Mouse (Mus musculus): Measurements from ENCODE around the gene Pctp. TPM values are rescaled to one million over a fixed set of nuclear protein-coding genes. Genes with fewer than 3 reads are reported as not detected.

The Pctp gene
- total RNA-seq (2012; rRNA removed) (6.4 and 7.3 TPM in 2 replicates), polyA plus RNA-seq (2012; ENCODE audit: insufficient read depth in 1 of 2, insufficient read length in 2 of 2, low read depth in 1 of 2, low replicate concordance in 2 of 2, missing spikeins in 1 of 2) (10 to 100 TPM in 1 of 2 experiments, not detected in 1; 10.2 TPM)

- no peak for TF ChIP-seq UBTF (IDR thresholded peaks at IDR 0.05; ENCODE audit: borderline replicate concordance, insufficient read depth, low read depth, low read length)
- TF ChIP-seq MXI1 (IDR thresholded peaks at IDR 0.05; ENCODE audit: low read depth, low read length): peak; percentile 58
- TF ChIP-seq ZC3H11A (IDR thresholded peaks at IDR 0.05; ENCODE audit: low read depth, low read length): no peak
- no peak for TF ChIP-seq RAD21 (IDR thresholded peaks at IDR 0.05; ENCODE audit: low read depth, low read length)
- no peak for TF ChIP-seq SMC3 (IDR thresholded peaks at IDR 0.05; ENCODE audit: low read depth, low read length)
- no peak for TF ChIP-seq ETS1 (IDR thresholded peaks at IDR 0.05; ENCODE audit: low read depth, low read length)
- peak; percentile 63; the same call in 1 of the 2 replicates for TF ChIP-seq ELF1 (IDR thresholded peaks at IDR 0.05; ENCODE audit: low read depth, low read length)
- no peak for TF ChIP-seq JUND (IDR thresholded peaks at IDR 0.05; ENCODE audit: low read depth, low read length)
- no peak; the same call in 1 of the 2 replicates for TF ChIP-seq MAZ (IDR thresholded peaks at IDR 0.05; ENCODE audit: low read depth, low read length)
- peak; percentile 32; the same call in 1 of the 2 replicates for TF ChIP-seq SIN3A (IDR thresholded peaks at IDR 0.05; ENCODE audit: low read length)
- TF ChIP-seq MEF2A (IDR thresholded peaks at IDR 0.05; ENCODE audit: extremely low read depth, insufficient replicate concordance, low read depth, low read length, poor library complexity, severe bottlenecking): no peak
- peak; percentile 53; the same call in 1 of the 2 replicates for TF ChIP-seq MAX (IDR thresholded peaks at IDR 0.05; ENCODE audit: low read length)
- TF ChIP-seq NELFE (IDR thresholded peaks at IDR 0.05; ENCODE audit: low read depth, low read length): peak; percentile 72
- TF ChIP-seq MAFK (IDR thresholded peaks at IDR 0.05; ENCODE audit: borderline replicate concordance, low read depth, low read length): no peak
- peak; percentile 42 to 81; a peak in 3 of 4 replicates for TF ChIP-seq POLR2A (IDR thresholded peaks at IDR 0.05; ENCODE audit: control insufficient read depth in 1 of 2, insufficient read depth in 1 of 2, low read depth in 1 of 2, low read length in 2 of 2, poor library complexity in 1 of 2)
- no peak for TF ChIP-seq BHLHE40 (IDR thresholded peaks at IDR 0.05; ENCODE audit: borderline replicate concordance, low read depth, low read length)
- TF ChIP-seq CTCF (IDR thresholded peaks at IDR 0.05 in 2 of 3, conservative IDR thresholded peaks at IDR 0.05 in 1 of 3; ENCODE audit: control insufficient read depth in 1 of 3, insufficient read depth in 1 of 3, low read depth in 2 of 3, low read length in 3 of 3, poor library complexity in 1 of 3, severe bottlenecking in 1 of 3): no peak
- TF ChIP-seq ZKSCAN1 (IDR thresholded peaks at IDR 0.05; ENCODE audit: low read depth, low read length): no peak
- TF ChIP-seq NRF1 (IDR thresholded peaks at IDR 0.05; ENCODE audit: insufficient read depth, low read depth, low read length, poor library complexity, severe bottlenecking): no peak
- TF ChIP-seq ZNF384 (IDR thresholded peaks at IDR 0.05; ENCODE audit: low read depth, low read length): no peak
- TF ChIP-seq TAL1 (IDR thresholded peaks at IDR 0.05; ENCODE audit: low read length): no peak
- no peak for TF ChIP-seq CHD2 (IDR thresholded peaks at IDR 0.05; ENCODE audit: low read length)
- no peak for TF ChIP-seq ZMIZ1 (IDR thresholded peaks at IDR 0.05; ENCODE audit: low read depth, low read length)
- TF ChIP-seq CHD1 (IDR thresholded peaks at IDR 0.05; ENCODE audit: low read depth, low read length): no peak
- no peak for TF ChIP-seq GABPA (IDR thresholded peaks at IDR 0.05; ENCODE audit: low read depth, low read length)
- no peak for TF ChIP-seq MYB (IDR thresholded peaks at IDR 0.05; ENCODE audit: low read depth, low read length)
- TF ChIP-seq GATA1 (IDR thresholded peaks at IDR 0.05; ENCODE audit: low read depth, low read length): no peak
- TF ChIP-seq HCFC1 (IDR thresholded peaks at IDR 0.05; ENCODE audit: low read depth, low read length): peak; percentile 49; the same call in 1 of the 2 replicates
- TF ChIP-seq POLR2AphosphoS5 (IDR thresholded peaks at IDR 0.05; ENCODE audit: borderline replicate concordance, low read depth, low read length): no peak
- TF ChIP-seq RCOR1 (IDR thresholded peaks at IDR 0.05; ENCODE audit: low read depth, low read length): no peak
- TF ChIP-seq EP300 (IDR thresholded peaks at IDR 0.05; ENCODE audit: low read depth in 1 of 2, low read length in 2 of 2): no peak
- peak; percentile 36; the same call in 1 of the 2 replicates for TF ChIP-seq TCF12 (IDR thresholded peaks at IDR 0.05; ENCODE audit: low read depth, low read length)
- peaks cover 4 to 18% of the 10 kb centered on the region in 2 experiments; a peak in 3 of 4 replicates for H3K27me3 ChIP-seq (ENCODE audit: control insufficient read depth in 1 of 2, insufficient read depth in 2 of 2, low read length in 2 of 2)
- H3K9ac ChIP-seq (ENCODE audit: control insufficient read depth, low read depth, low read length, poor library complexity, severe bottlenecking): peak within 1 kb of the TSS; percentile 90
- peak; percentile 95 for DNase-seq (ENCODE audit: low read depth, low spot score)
- peaks cover 0 to 13% of the 10 kb centered on the region in 2 experiments; a peak in 2 of 4 replicates for H3K36me3 ChIP-seq (ENCODE audit: control insufficient read depth in 1 of 2, insufficient read depth in 2 of 2, low read length in 2 of 2)
- H3K4me3 ChIP-seq (ENCODE audit: control insufficient read depth in 1 of 2, insufficient read depth in 1 of 2, low read depth in 2 of 2, low read length in 2 of 2): peak within 1 kb of the TSS; percentile 80 to 97
- no peak within 1 kb of the TSS; the same call in 1 of the 2 replicates for H3K27ac ChIP-seq (ENCODE audit: control insufficient read depth, low read depth, low read length)
- peaks cover 4% of the 10 kb centered on the region for H3K79me2 ChIP-seq (ENCODE audit: control insufficient read depth, insufficient read depth, low read length, poor library complexity)
- H3K9me3 ChIP-seq (replicated peaks; ENCODE audit: insufficient read depth, low read length): no peaks in the 10 kb centered on the region
- peaks cover 5 to 18% of the 10 kb centered on the region in 2 experiments for H3K4me1 ChIP-seq (ENCODE audit: control insufficient read depth in 1 of 2, insufficient read depth in 2 of 2, low read length in 2 of 2)
Measured at GRCm38 (mm10) chr11:90002231-90002986, at the start of gene Pctp. TSS of gene Pctp (minus strand) at chr11:90002894.
